Mouse (Mus musculus): ENCODE measurements around the gene Scn1a.
A peak's percentile ranks its signal among the peaks of the same experiment; 100 is the strongest.

Scn1a gene

GRCm38 (mm10) chr2:66440711-66441110 lies at the start of gene Scn1a:
Gene Scn1a, minus strand, starts transcription at chr2:66440840.
- TF ChIP-seq CTCF (conservative IDR thresholded peaks at IDR 0.05; ENCODE audit: low read length) (no peak), POU5F1 (IDR thresholded peaks at IDR 0.05; ENCODE audit: borderline replicate concordance, low read length) (no peak), NANOG (IDR thresholded peaks at IDR 0.05; ENCODE audit: borderline replicate concordance, low read length) (no peak)
- 0 out of 2 replicates have a peak within 1 kb of the TSS, but pooled peaks have one; percentile 17 for H3K4me3 ChIP-seq (replicated peaks; ENCODE audit: low read length)
- H3K27me3 ChIP-seq (ENCODE audit: insufficient read depth, low read length), result peaks cover 14% of the 10 kb centered on the region; the same call in 1 of the 2 replicates
- no peaks in the 10 kb centered on the region for H3K36me3 ChIP-seq (ENCODE audit: insufficient read depth, low read length)
- H3K4me1 ChIP-seq (replicated peaks; ENCODE audit: low read depth, low read length), result peaks cover 16% of the 10 kb centered on the region
- H3K9me3 ChIP-seq (ENCODE audit: low read length), result no peaks in the 10 kb centered on the region

DNA sequence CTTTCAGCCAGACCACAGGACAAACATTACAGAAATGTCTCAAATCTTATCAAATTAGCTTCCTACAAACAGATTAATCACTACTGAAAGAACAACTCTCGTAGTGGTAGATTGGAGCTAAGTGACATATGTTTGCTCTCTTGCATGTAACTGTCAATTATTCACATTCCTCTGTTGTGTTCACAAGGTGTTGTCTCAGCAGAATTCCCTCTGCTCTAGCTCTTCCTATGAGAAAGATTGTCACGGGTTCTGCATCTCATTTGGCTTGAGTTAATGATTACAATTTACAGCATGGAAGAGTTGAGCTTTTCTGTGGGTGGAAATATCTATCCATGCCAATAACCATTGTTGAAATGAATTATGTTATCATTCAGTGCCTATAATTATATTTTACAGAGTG lies 37.8 kb upstream of the Scn1a start:
- Histone ChIP-seq H3K4me1 (replicated peaks; ENCODE audit: low read depth, low read length) (no peaks in the 10 kb centered on the region), H3K9me3 (ENCODE audit: low read length) (no peaks in the 10 kb centered on the region), H3K27me3 (ENCODE audit: insufficient read depth, low read length) (no peaks in the 10 kb centered on the region), H3K4me3 (replicated peaks; ENCODE audit: low read length) (no peak overlapping the region), H3K36me3 (ENCODE audit: insufficient read depth, low read length) (no peaks in the 10 kb centered on the region)
- TF ChIP-seq POU5F1 (IDR thresholded peaks at IDR 0.05; ENCODE audit: borderline replicate concordance, low read length) (no peak), NANOG (IDR thresholded peaks at IDR 0.05; ENCODE audit: borderline replicate concordance, low read length) (no peak), CTCF (conservative IDR thresholded peaks at IDR 0.05; ENCODE audit: low read length) (no peak)

DNA sequence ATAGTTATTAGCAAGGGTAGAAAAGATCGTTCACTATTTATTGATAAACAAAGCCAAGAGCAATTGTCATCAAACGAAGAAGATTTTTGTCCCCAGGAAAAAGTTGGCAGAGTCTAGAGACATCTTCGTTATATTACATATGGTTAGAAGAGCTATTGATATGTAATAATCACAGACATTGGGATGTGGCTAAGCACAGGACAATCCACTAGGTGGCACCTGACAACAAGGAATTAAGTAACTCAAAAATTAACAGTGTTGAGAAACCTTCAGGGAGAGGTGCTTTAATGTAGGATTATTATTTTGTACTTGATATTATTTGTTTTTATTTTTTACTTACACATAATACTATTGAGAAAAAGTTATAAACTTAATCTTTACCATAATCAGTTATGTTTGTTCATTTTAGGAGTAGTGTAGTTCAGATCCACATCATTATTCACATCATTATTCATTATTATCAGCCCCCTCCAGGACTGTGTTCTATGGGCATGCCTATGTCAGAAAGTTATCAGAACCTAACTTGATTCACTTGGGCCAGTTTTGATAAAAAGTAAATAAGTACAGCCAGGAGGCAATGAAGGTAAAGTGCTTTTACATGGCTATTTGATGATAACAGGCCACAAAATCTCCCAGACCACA lies 32.7 kb upstream of the Scn1a start:
- Histone ChIP-seq H3K9me3 (ENCODE audit: low read length) (no peaks in the 10 kb centered on the region), H3K4me3 (replicated peaks; ENCODE audit: low read length) (no peak overlapping the region), H3K4me1 (replicated peaks; ENCODE audit: low read depth, low read length) (no peaks in the 10 kb centered on the region), H3K36me3 (ENCODE audit: insufficient read depth, low read length) (no peaks in the 10 kb centered on the region), H3K27me3 (ENCODE audit: insufficient read depth, low read length) (no peaks in the 10 kb centered on the region)
- TF ChIP-seq NANOG (IDR thresholded peaks at IDR 0.05; ENCODE audit: borderline replicate concordance, low read length) (no peak), CTCF (conservative IDR thresholded peaks at IDR 0.05; ENCODE audit: low read length) (peak; percentile 15; the same call in 1 of the 2 replicates)

GRCm38 (mm10) chr2:66465484-66465883 lies 24.8 kb upstream of the Scn1a start:
- no peak for TF ChIP-seq CTCF (conservative IDR thresholded peaks at IDR 0.05; ENCODE audit: low read length)
- no peak for TF ChIP-seq NANOG (IDR thresholded peaks at IDR 0.05; ENCODE audit: borderline replicate concordance, low read length)
- TF ChIP-seq POU5F1 (IDR thresholded peaks at IDR 0.05; ENCODE audit: borderline replicate concordance, low read length), result no peak
- Histone ChIP-seq H3K27me3 (ENCODE audit: insufficient read depth, low read length) (no peaks in the 10 kb centered on the region), H3K4me3 (replicated peaks; ENCODE audit: low read length) (no peak overlapping the region), H3K4me1 (replicated peaks; ENCODE audit: low read depth, low read length) (no peaks in the 10 kb centered on the region), H3K36me3 (ENCODE audit: insufficient read depth, low read length) (no peaks in the 10 kb centered on the region), H3K9me3 (ENCODE audit: low read length) (no peaks in the 10 kb centered on the region)

- no peaks in the 10 kb centered on the region for H3K9me3 ChIP-seq (ENCODE audit: low read length)
- H3K4me1 ChIP-seq (replicated peaks; ENCODE audit: low read depth, low read length), result no peaks in the 10 kb centered on the region
- H3K27me3 ChIP-seq (ENCODE audit: insufficient read depth, low read length), result no peaks in the 10 kb centered on the region
- no peaks in the 10 kb centered on the region for H3K36me3 ChIP-seq (ENCODE audit: insufficient read depth, low read length)
- H3K4me3 ChIP-seq (replicated peaks; ENCODE audit: low read length), result no peak overlapping the region
- TF ChIP-seq POU5F1 (IDR thresholded peaks at IDR 0.05; ENCODE audit: borderline replicate concordance, low read length) (no peak), NANOG (IDR thresholded peaks at IDR 0.05; ENCODE audit: borderline replicate concordance, low read length) (no peak), CTCF (conservative IDR thresholded peaks at IDR 0.05; ENCODE audit: low read length) (no peak)
These were observed 24.3 kb upstream of the Scn1a start for GRCm38 (mm10) chr2:66464874-66465458.

- Histone ChIP-seq H3K27me3 (ENCODE audit: insufficient read depth, low read length) (no peaks in the 10 kb centered on the region), H3K4me3 (replicated peaks; ENCODE audit: low read length) (no peak overlapping the region), H3K36me3 (ENCODE audit: insufficient read depth, low read length) (no peaks in the 10 kb centered on the region), H3K9me3 (ENCODE audit: low read length) (no peaks in the 10 kb centered on the region), H3K4me1 (replicated peaks; ENCODE audit: low read depth, low read length) (no peaks in the 10 kb centered on the region)
- TF ChIP-seq CTCF (conservative IDR thresholded peaks at IDR 0.05; ENCODE audit: low read length) (no peak), NANOG (IDR thresholded peaks at IDR 0.05; ENCODE audit: borderline replicate concordance, low read length) (no peak), POU5F1 (IDR thresholded peaks at IDR 0.05; ENCODE audit: borderline replicate concordance, low read length) (no peak)
These were observed 23.3 kb upstream of the Scn1a start for GRCm38 (mm10) chr2:66463916-66464315.

DNA sequence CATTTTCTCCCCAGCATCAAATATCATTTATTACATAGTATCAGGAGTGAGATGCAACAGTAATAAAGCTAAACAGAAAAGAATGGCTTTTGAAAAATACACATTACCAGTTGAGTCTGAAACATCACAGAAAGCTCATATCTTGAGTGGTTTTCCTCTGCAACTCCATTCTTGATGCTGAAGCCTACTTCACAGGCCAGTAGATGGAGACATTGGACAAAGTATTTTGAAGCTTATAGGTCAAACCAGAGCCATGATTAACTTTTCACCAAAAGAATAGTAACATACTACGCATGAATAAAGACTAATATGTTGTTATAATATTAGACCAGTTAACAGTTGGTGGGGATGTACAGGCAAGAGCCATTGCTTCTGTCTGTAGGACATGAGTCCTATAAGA lies 21.8 kb upstream of the Scn1a start:
- Histone ChIP-seq H3K27me3 (ENCODE audit: insufficient read depth, low read length) (no peaks in the 10 kb centered on the region), H3K4me1 (replicated peaks; ENCODE audit: low read depth, low read length) (no peaks in the 10 kb centered on the region), H3K36me3 (ENCODE audit: insufficient read depth, low read length) (no peaks in the 10 kb centered on the region), H3K4me3 (replicated peaks; ENCODE audit: low read length) (no peak overlapping the region), H3K9me3 (ENCODE audit: low read length) (no peaks in the 10 kb centered on the region)
- no peak for TF ChIP-seq NANOG (IDR thresholded peaks at IDR 0.05; ENCODE audit: borderline replicate concordance, low read length)
- TF ChIP-seq POU5F1 (IDR thresholded peaks at IDR 0.05; ENCODE audit: borderline replicate concordance, low read length), result no peak
- TF ChIP-seq CTCF (conservative IDR thresholded peaks at IDR 0.05; ENCODE audit: low read length), result no peak

GRCm38 (mm10) chr2:66439764-66440471 lies 722 bp downstream of the Scn1a start:
- Histone ChIP-seq H3K4me3 (replicated peaks; ENCODE audit: low read length) (0 out of 2 replicates have a peak overlapping the region, but pooled peaks have one; percentile 17), H3K9me3 (ENCODE audit: low read length) (no peaks in the 10 kb centered on the region), H3K36me3 (ENCODE audit: insufficient read depth, low read length) (no peaks in the 10 kb centered on the region), H3K4me1 (replicated peaks; ENCODE audit: low read depth, low read length) (peaks cover 16% of the 10 kb centered on the region), H3K27me3 (ENCODE audit: insufficient read depth, low read length) (peaks cover 14% of the 10 kb centered on the region; the same call in 1 of the 2 replicates)
- TF ChIP-seq NANOG (IDR thresholded peaks at IDR 0.05; ENCODE audit: borderline replicate concordance, low read length), result no peak
- peak; percentile 3; the same call in 1 of the 2 replicates for TF ChIP-seq POU5F1 (IDR thresholded peaks at IDR 0.05; ENCODE audit: borderline replicate concordance, low read length)

Measured in E14TG2a.4 (cell line).